Mouse (Mus musculus) CH12.LX (cell line): ENCODE measurements around the gene Rnf181. TPM values are rescaled to one million over a fixed set of nuclear protein-coding genes. Genes with fewer than 3 reads are reported as not detected.

Experiments used
- DNase-seq: peaks from one replicate; pipeline ENCODE4 v3.0.0-alpha.2; 2013; ENCODE audit errors: extremely low read depth
- H3K27ac ChIP-seq: 2 replicates; pipeline ENCODE4 v1.5.1; 2012; ENCODE audit warnings: low read depth, mild to moderate bottlenecking, control low read depth, moderate library complexity; ENCODE audit not compliant: insufficient read depth
- H3K27me3 ChIP-seq: replicated peaks from 2 replicates; pipeline ENCODE3; 2012; ENCODE audit warnings: inconsistent platforms
- H3K36me3 ChIP-seq, 2 experiments: replicated peaks in 1 of 2; 2 replicates each; pipeline versions ENCODE3 to v1.6.1; 2012; ENCODE audit warnings: inconsistent platforms in 1 of 2, low read length in 1 of 2, mild to moderate bottlenecking in 1 of 2, mixed read lengths in 1 of 2, moderate library complexity in 1 of 2; ENCODE audit not compliant: control insufficient read depth in 1 of 2, insufficient read depth in 1 of 2
- H3K4me1 ChIP-seq, 2 experiments: 2 replicates each; pipeline ENCODE4 v1.6.1; 2012; ENCODE audit warnings: inconsistent platforms in 1 of 2, moderate library complexity in 1 of 2; ENCODE audit not compliant: insufficient read depth in 2 of 2, control insufficient read depth in 1 of 2
- H3K4me2 ChIP-seq: 2 replicates; pipeline ENCODE4 v1.6.1; 2012; ENCODE audit warnings: low read depth, mild to moderate bottlenecking, control low read depth; ENCODE audit not compliant: poor library complexity, insufficient read depth, severe bottlenecking
- H3K4me3 ChIP-seq, 3 experiments: fragments of 150-350 bp in 1 of 3; sonication (generic) in 1 of 3; replicated peaks in 1 of 3; 2 replicates each; pipeline versions ENCODE3 to v1.5.1; 2011 to 2012; ENCODE audit warnings: low read depth in 2 of 3, low read length in 2 of 3, mild to moderate bottlenecking in 2 of 3, moderate library complexity in 2 of 3, control low read depth in 1 of 3, improper control_type of control experiment in 1 of 3, inconsistent platforms in 1 of 3, mixed read lengths in 1 of 3; ENCODE audit not compliant: poor library complexity in 1 of 3
- H3K79me2 ChIP-seq: replicated peaks from 2 replicates; pipeline ENCODE4 v1.6.1; 2012; ENCODE audit warnings: mild to moderate bottlenecking, moderate library complexity; ENCODE audit not compliant: control insufficient read depth, poor library complexity, insufficient read depth, severe bottlenecking; ENCODE audit errors: extremely low read depth
- H3K9ac ChIP-seq: 2 replicates; pipeline ENCODE4 v1.6.1; 2012; ENCODE audit warnings: low read depth, mild to moderate bottlenecking, control low read depth, moderate library complexity; ENCODE audit not compliant: insufficient read depth
- H3K9me3 ChIP-seq: replicated peaks from 2 replicates; pipeline ENCODE3; 2012; ENCODE audit warnings: low read length, inconsistent platforms, mixed read lengths
- CHD1 ChIP-seq: IDR thresholded peaks from 2 replicates; pipeline ENCODE4 v1.6.1; 2012; ENCODE audit warnings: low read depth, low read length, improper control_type of control experiment, inconsistent platforms
- E2F4 ChIP-seq: IDR thresholded peaks from 2 replicates; pipeline ENCODE4 v1.6.1; 2011; ENCODE audit warnings: low read depth, low read length, improper control_type of control experiment; ENCODE audit not compliant: insufficient replicate concordance
- EP300 ChIP-seq: IDR thresholded peaks from 2 replicates; pipeline ENCODE4 v1.6.1; 2011; ENCODE audit warnings: low read length, improper control_type of control experiment
- GABPA ChIP-seq: IDR thresholded peaks from 2 replicates; pipeline ENCODE4 v1.6.1; 2012; ENCODE audit warnings: low read depth, low read length, improper control_type of control experiment, inconsistent platforms; ENCODE audit not compliant: insufficient replicate concordance
- IRF4 ChIP-seq: IDR thresholded peaks from 2 replicates; pipeline ENCODE4 v1.6.1; 2014; ENCODE audit warnings: low read depth, mild to moderate bottlenecking, inconsistent platforms, low read length, improper control_type of control experiment
- JUN ChIP-seq: IDR thresholded peaks from 2 replicates; pipeline ENCODE4 v1.6.1; 2011; ENCODE audit warnings: low read depth, mild to moderate bottlenecking, low read length, improper control_type of control experiment, moderate library complexity; ENCODE audit not compliant: insufficient read depth
- JUND ChIP-seq: conservative IDR thresholded peaks from 2 replicates; pipeline ENCODE4 v1.6.1; 2011; ENCODE audit warnings: low read depth, low read length, improper control_type of control experiment
- MAX ChIP-seq: IDR thresholded peaks from 2 replicates; pipeline ENCODE4 v1.6.1; 2011; ENCODE audit warnings: low read length, improper control_type of control experiment
- MEF2A ChIP-seq: IDR thresholded peaks from 2 replicates; pipeline ENCODE4 v1.6.1; 2014; ENCODE audit warnings: low read depth, mild to moderate bottlenecking, inconsistent platforms, low read length, improper control_type of control experiment, borderline replicate concordance
- MXI1 ChIP-seq: IDR thresholded peaks from 2 replicates; pipeline ENCODE4 v1.6.1; 2011; ENCODE audit warnings: mild to moderate bottlenecking, low read depth, low read length, improper control_type of control experiment
- NELFE ChIP-seq: IDR thresholded peaks from 2 replicates; pipeline ENCODE4 v1.6.1; 2011; ENCODE audit warnings: low read depth, low read length, improper control_type of control experiment
- PAX5 ChIP-seq: IDR thresholded peaks from 2 replicates; pipeline ENCODE4 v1.6.1; 2012; ENCODE audit warnings: low read length, inconsistent platforms, mixed read lengths
- POLR2AphosphoS2 ChIP-seq: IDR thresholded peaks from 2 replicates; pipeline ENCODE4 v1.6.1; 2011; ENCODE audit warnings: low read depth, low read length, improper control_type of control experiment
- RAD21 ChIP-seq: IDR thresholded peaks from 2 replicates; pipeline ENCODE4 v1.6.1; 2011; ENCODE audit warnings: low read depth, mild to moderate bottlenecking, low read length, improper control_type of control experiment, moderate library complexity
- RCOR1 ChIP-seq: conservative IDR thresholded peaks from 2 replicates; pipeline ENCODE4 v1.6.1; 2012; ENCODE audit warnings: low read depth, mild to moderate bottlenecking, inconsistent platforms, low read length, improper control_type of control experiment
- SIN3A ChIP-seq: IDR thresholded peaks from 2 replicates; pipeline ENCODE4 v1.6.1; 2012; ENCODE audit warnings: low read length, improper control_type of control experiment, inconsistent platforms
- TBP ChIP-seq: conservative IDR thresholded peaks from 2 replicates; pipeline ENCODE4 v1.6.1; 2011; ENCODE audit warnings: low read depth, low read length, improper control_type of control experiment
- TCF12 ChIP-seq: IDR thresholded peaks from 2 replicates; pipeline ENCODE4 v1.6.1; 2014; ENCODE audit warnings: low read depth, mild to moderate bottlenecking, inconsistent platforms, low read length, improper control_type of control experiment
- USF1 ChIP-seq: IDR thresholded peaks from 2 replicates; pipeline ENCODE4 v1.6.1; 2014; ENCODE audit warnings: low read depth, mild to moderate bottlenecking, inconsistent platforms, low read length, improper control_type of control experiment
- USF2 ChIP-seq: conservative IDR thresholded peaks from 2 replicates; pipeline ENCODE4 v1.6.1; 2011; ENCODE audit warnings: low read depth, low read length, improper control_type of control experiment
- ZKSCAN1 ChIP-seq: IDR thresholded peaks from 2 replicates; pipeline ENCODE4 v1.6.1; 2012; ENCODE audit warnings: low read depth, inconsistent platforms, low read length, improper control_type of control experiment, borderline replicate concordance
- ZMIZ1 ChIP-seq: IDR thresholded peaks from 2 replicates; pipeline ENCODE4 v1.6.1; 2012; ENCODE audit warnings: low read depth, mild to moderate bottlenecking, inconsistent platforms, low read length, improper control_type of control experiment
- dilution Hi-C: fragments of 300-500 bp; cut with MboI; formaldehyde crosslinking; loops from 2 replicates; pipeline ENCODE4 v1.14.3; 2020; ENCODE audit warnings: low sequenced_read_pairs; ENCODE audit not compliant: extremely low pct_unique_long_range_greater_than_20kb, extremely low pct_ligation_motif_present
- in situ Hi-C: fragments of 300-500 bp; cut with MboI; formaldehyde crosslinking; loops from 3 replicates; pipeline ENCODE4 v1.14.3; 2019; ENCODE audit warnings: low sequenced_read_pairs, low pct_ligation_motif_present, low pct_unique_long_range_greater_than_20kb, mixed read lengths
- polyA plus RNA-seq: library from polyadenylated mRNA; unstranded; fragments of >175 nt; gene quantifications from 2 replicates; pipeline ENCODE4 v1.2.1, GENCODE M21; 2012; ENCODE audit warnings: low read depth; ENCODE audit not compliant: insufficient read length
- total RNA-seq, 2 experiments: library from RNA; depleted of rRNA; stranded (reverse); fragments of 300-350 nt in 1 of 2; fragments of >200 nt in 1 of 2; gene quantifications; 2 replicates each; pipeline ENCODE4 v1.2.3; 2012 to 2014

Gene Rnf181
- total and polyA plus RNA-seq, 3 experiments = 63.2 to 88.7 (median 83.2) TPM

- no peak for DNase-seq
- no peaks in the 10 kb centered on the region for H3K27me3 ChIP-seq
- in situ Hi-C loops = no loop called here
Measured at GRCm38 (mm10) chr6:72396837-72397251, 30.1 kb upstream of the Rnf181 start.

GRCm38 (mm10) chr6:72392341-72392740 is 25.6 kb upstream of the Rnf181 start:
- H3K4me3 ChIP-seq = no peak overlapping the region
- H3K4me2 ChIP-seq = no peak overlapping the region
- in situ Hi-C loops = no loop called here
- H3K79me2 ChIP-seq = no peaks in the 10 kb centered on the region
- H3K36me3 ChIP-seq = peaks cover 2 to 17% of the 10 kb centered on the region in 2 experiments
- H3K27me3 ChIP-seq = no peaks in the 10 kb centered on the region
- H3K9ac ChIP-seq = no peak overlapping the region
- no peak overlapping the region for H3K27ac ChIP-seq
- peaks cover 2% of the 10 kb centered on the region for H3K9me3 ChIP-seq
- dilution Hi-C loops = no loop called here
- H3K4me1 ChIP-seq = peaks cover 9 to 23% of the 10 kb centered on the region in 2 experiments
- no peak for DNase-seq
- TF ChIP-seq RAD21 = no peak
- TF ChIP-seq MAX = no peak
- TF ChIP-seq CHD1 = no peak
- TF ChIP-seq USF2 = no peak
- no peak for TF ChIP-seq TBP
- TF ChIP-seq SIN3A = no peak
- no peak for TF ChIP-seq MXI1
- no peak for TF ChIP-seq JUND
- no peak for TF ChIP-seq RCOR1
- no peak for TF ChIP-seq IRF4
- no peak for TF ChIP-seq USF1
- no peak for TF ChIP-seq PAX5
- no peak for TF ChIP-seq TCF12
- TF ChIP-seq E2F4 = no peak
- no peak for TF ChIP-seq ZMIZ1
- no peak for TF ChIP-seq POLR2AphosphoS2

More at GRCm38 (mm10) chr6:72396837-72397251, 30.1 kb upstream of the Rnf181 start:
- Histone ChIP-seq H3K27ac (no peak overlapping the region), H3K9me3 (no peaks in the 10 kb centered on the region), H3K4me2 (no peak overlapping the region), H3K9ac (no peak overlapping the region), H3K4me1 (peaks cover 5 to 7% of the 10 kb centered on the region in 2 experiments; a peak in 3 of 4 replicates), H3K36me3 (no peaks in the 10 kb centered on the region), H3K79me2 (no peaks in the 10 kb centered on the region), H3K4me3 (no peak overlapping the region)
- no peak for TF ChIP-seq NELFE
- no peak for TF ChIP-seq CHD1
- TF ChIP-seq POLR2AphosphoS2 = no peak
- no peak for TF ChIP-seq TBP
- TF ChIP-seq ZKSCAN1 = no peak
- no peak for TF ChIP-seq GABPA
- no peak for TF ChIP-seq JUN
- no peak for TF ChIP-seq MEF2A
- no peak for TF ChIP-seq EP300
- no peak for TF ChIP-seq TCF12
- dilution Hi-C loops = no loop called here
